In genomic region chr17:35048932-35049440, GRCm38 (mm10) we compare ENCODE assay signal across 10 mouse cellular contexts. TPM values are rescaled to one million over a fixed set of nuclear protein-coding genes. Genes with fewer than 3 reads are reported as not detected.
DNase-seq lines count a peak whose midpoint lies in the region; ATAC-seq and TF ChIP-seq lines count a peak whose summit lies in the region.
"Had no signal": no experiment of that assay in that cellular context is flagged by ENCODE, and none has a peak within 500 bp of the region (broad histone marks: within the 10 kb centered on the region; RNA-seq: fewer than 3 reads in every experiment).

No protein-coding gene starts in this region.

- WGBS in lung, postnatal 0 days, result 73% methylated on average over 5 of the region's 5 CpGs
- WGBS in embryonic facial prominence, embryonic 14.5 days, result 70% methylated on average over 5 of the region's 5 CpGs
- WGBS in hindbrain, postnatal 0 days, result 72% methylated on average over 5 of the region's 5 CpGs

- TF ChIP-seq EP300 in lung, postnatal 0 days (IDR thresholded peaks at IDR 0.05), result no peak

- no peak for ATAC-seq in lung, postnatal 0 days
- ATAC-seq in embryonic facial prominence, embryonic 14.5 days (ENCODE audit: low read depth), result no peak
- ATAC-seq in hindbrain, postnatal 0 days, result no peak
- no peak for ATAC-seq in monocyte, adult 5-6 weeks (replicated peaks; ENCODE audit: insufficient number of reproducible peaks, low FRiP score, low TSS enrichment, poor library complexity, severe bottlenecking)

- H3K9ac ChIP-seq in lung, postnatal 0 days (replicated peaks; ENCODE audit: low read depth), result no peak overlapping the region
- H3K9ac ChIP-seq in embryonic facial prominence, embryonic 14.5 days (ENCODE audit: low read depth, low read length), result peak overlapping the region; percentile 84; the same call in 1 of the 2 replicates
- H3K9ac ChIP-seq in hindbrain, postnatal 0 days (replicated peaks; ENCODE audit: low read length), result no peak overlapping the region

- peak overlapping the region; percentile 96; the same call in 1 of the 2 replicates for H3K27ac ChIP-seq in lung, postnatal 0 days (ENCODE audit: low read length)
- H3K27ac ChIP-seq in embryonic facial prominence, embryonic 14.5 days (replicated peaks; ENCODE audit: low read depth, low read length), result peak overlapping the region; percentile 96
- peak overlapping the region; percentile 86; the same call in 1 of the 2 replicates for H3K27ac ChIP-seq in hindbrain, postnatal 0 days

- no peak for DNase-seq in lung, postnatal 0 days (ENCODE audit: low spot score)
- no peak for DNase-seq in lung, postnatal 10 days
- DNase-seq in embryonic facial prominence, embryonic 14.5 days (ENCODE audit: low spot score), result no peak
- no peak for DNase-seq in hindbrain, postnatal 0 days (ENCODE audit: low spot score)
- peak; percentile 31 for DNase-seq in naive thymus-derived CD4-positive, alpha-beta T cell, adult 2 months (ENCODE audit: low read depth)
- no peak for DNase-seq in cerebellum, adult 9-10 months
- no peak for DNase-seq in layer of hippocampus, adult 9-10 months (ENCODE audit: low spot score)
- DNase-seq: right cerebral cortex, postnatal 4 days had no signal

- H3K27me3 ChIP-seq in lung, postnatal 0 days (replicated peaks; ENCODE audit: insufficient read depth, low read length), result no peaks in the 10 kb centered on the region
- no peaks in the 10 kb centered on the region for H3K27me3 ChIP-seq in embryonic facial prominence, embryonic 14.5 days (replicated peaks; ENCODE audit: control insufficient read depth, insufficient read depth, low read length)
- no peaks in the 10 kb centered on the region for H3K27me3 ChIP-seq in hindbrain, postnatal 0 days (ENCODE audit: insufficient read depth, low read length)

- H3K4me3 ChIP-seq in lung, postnatal 0 days (ENCODE audit: low read depth, low read length), result no peak overlapping the region
- peak overlapping the region; percentile 61; the same call in 1 of the 2 replicates for H3K4me3 ChIP-seq in embryonic facial prominence, embryonic 14.5 days (ENCODE audit: low read depth, low read length)
- H3K4me3 ChIP-seq in hindbrain, postnatal 0 days (ENCODE audit: low read length), result no peak overlapping the region

- H3K4me1 ChIP-seq in lung, postnatal 0 days (ENCODE audit: insufficient read depth, low read depth, low read length), result peaks cover 20% of the 10 kb centered on the region; the same call in 1 of the 2 replicates
- H3K4me1 ChIP-seq in embryonic facial prominence, embryonic 14.5 days (ENCODE audit: control insufficient read depth, insufficient read depth, low read length), result peaks cover 50% of the 10 kb centered on the region
- H3K4me1 ChIP-seq in hindbrain, postnatal 0 days (ENCODE audit: insufficient read depth, low read length), result 0 out of 2 replicates have a peak, but pooled peaks cover 4% of the 10 kb centered on the region

- peaks cover 14% of the 10 kb centered on the region; the same call in 1 of the 2 replicates for H3K36me3 ChIP-seq in lung, postnatal 0 days (ENCODE audit: insufficient read depth, low read length)
- peaks cover 20% of the 10 kb centered on the region for H3K36me3 ChIP-seq in embryonic facial prominence, embryonic 14.5 days (ENCODE audit: control insufficient read depth, insufficient read depth, low read length)
- no peaks in the 10 kb centered on the region for H3K36me3 ChIP-seq in hindbrain, postnatal 0 days (ENCODE audit: insufficient read depth, low read length)

- TF ChIP-seq CTCF in lung, postnatal 0 days (IDR thresholded peaks at IDR 0.05), result no peak
- no peak for TF ChIP-seq CTCF in hindbrain, postnatal 0 days (IDR thresholded peaks at IDR 0.05; ENCODE audit: low read depth)

- H3K9me3 ChIP-seq in lung, postnatal 0 days (ENCODE audit: low read length), result no peaks in the 10 kb centered on the region
- no peaks in the 10 kb centered on the region for H3K9me3 ChIP-seq in embryonic facial prominence, embryonic 14.5 days (ENCODE audit: control insufficient read depth, low read length)
- no peaks in the 10 kb centered on the region for H3K9me3 ChIP-seq in hindbrain, postnatal 0 days (ENCODE audit: low read length)

- H3K4me2 ChIP-seq in lung, postnatal 0 days (replicated peaks; ENCODE audit: low read depth, low read length), result peak overlapping the region; percentile 83
- peak overlapping the region; percentile 83 for H3K4me2 ChIP-seq in embryonic facial prominence, embryonic 14.5 days (ENCODE audit: low read depth, low read length)
- peak overlapping the region; percentile 67; the same call in 1 of the 2 replicates for H3K4me2 ChIP-seq in hindbrain, postnatal 0 days (ENCODE audit: low read depth, low read length)

RNA-seq across cellular contexts. Expression of gene Clic1, which starts 0.8 kb away (rescaled TPM):
- polyA plus RNA-seq in lung, postnatal 0 days (2015; fragmentation: Nextera tagmentation; extraction: Ambion mirVana), result 343 and 355 TPM in 2 replicates
- polyA plus RNA-seq in embryonic facial prominence, embryonic 14.5 days (2014; fragmentation: Nextera tagmentation; extraction: Ambion mirVana), result 90.9 and 96.9 TPM in 2 replicates
- total RNA-seq in hindbrain, postnatal 0 days (2014; rRNA removed), result 56.9 and 59.5 TPM in 2 replicates
- 81.9 and 88.5 TPM in 2 replicates for polyA plus RNA-seq in hindbrain, postnatal 0 days (2015; fragmentation: Nextera tagmentation; extraction: Ambion mirVana)
- 356 to 514 TPM (median 477 TPM) in 3 replicates for total RNA-seq in monocyte, adult 5-6 weeks (2017)

RNA-seq across cellular contexts. Expression of gene Msh5, which starts 2.4 kb away (rescaled TPM):
- 1.8 and 2.4 TPM in 2 replicates for polyA plus RNA-seq in lung, postnatal 0 days (2015; fragmentation: Nextera tagmentation; extraction: Ambion mirVana)
- polyA plus RNA-seq in embryonic facial prominence, embryonic 14.5 days (2014; fragmentation: Nextera tagmentation; extraction: Ambion mirVana), result 2.5 and 3.4 TPM in 2 replicates
- total RNA-seq in hindbrain, postnatal 0 days (2014; rRNA removed), result 1.1 and 6.4 TPM in 2 replicates
- polyA plus RNA-seq in hindbrain, postnatal 0 days (2015; fragmentation: Nextera tagmentation; extraction: Ambion mirVana), result 2.2 and 3.1 TPM in 2 replicates
- 0.76 to 1.6 TPM in 2 of 3 replicates, not detected in the other for total RNA-seq in monocyte, adult 5-6 weeks (2017)

RNA-seq across cellular contexts. Expression of gene Ddah2, which starts 9.8 kb away (rescaled TPM):
- polyA plus RNA-seq in lung, postnatal 0 days (2015; fragmentation: Nextera tagmentation; extraction: Ambion mirVana), result 238 and 247 TPM in 2 replicates
- polyA plus RNA-seq in embryonic facial prominence, embryonic 14.5 days (2014; fragmentation: Nextera tagmentation; extraction: Ambion mirVana), result 291 and 341 TPM in 2 replicates
- total RNA-seq in hindbrain, postnatal 0 days (2014; rRNA removed), result 216 and 228 TPM in 2 replicates
- 322 and 331 TPM in 2 replicates for polyA plus RNA-seq in hindbrain, postnatal 0 days (2015; fragmentation: Nextera tagmentation; extraction: Ambion mirVana)
- 1.1 TPM in 1 of 3 replicates, not detected in the others for total RNA-seq in monocyte, adult 5-6 weeks (2017)

RNA-seq across cellular contexts. Expression of gene Ly6g6c, which starts 16.2 kb away (rescaled TPM):
- 3.5 and 4.9 TPM in 2 replicates for polyA plus RNA-seq in lung, postnatal 0 days (2015; fragmentation: Nextera tagmentation; extraction: Ambion mirVana)
- 9.5 and 21.2 TPM in 2 replicates for polyA plus RNA-seq in embryonic facial prominence, embryonic 14.5 days (2014; fragmentation: Nextera tagmentation; extraction: Ambion mirVana)
- total RNA-seq in hindbrain, postnatal 0 days (2014; rRNA removed), result not detected in 2 replicates
- not detected in 2 replicates for polyA plus RNA-seq in hindbrain, postnatal 0 days (2015; fragmentation: Nextera tagmentation; extraction: Ambion mirVana)
- not detected in 3 replicates for total RNA-seq in monocyte, adult 5-6 weeks (2017)
- total RNA-seq: layer of hippocampus, adult 8-10 months had no signal

RNA-seq across cellular contexts. Expression of gene Mpig6b, which starts 17.0 kb away (rescaled TPM):
- 2.1 and 2.3 TPM in 2 replicates for polyA plus RNA-seq in lung, postnatal 0 days (2015; fragmentation: Nextera tagmentation; extraction: Ambion mirVana)
- 0.55 and 0.96 TPM in 2 replicates for polyA plus RNA-seq in embryonic facial prominence, embryonic 14.5 days (2014; fragmentation: Nextera tagmentation; extraction: Ambion mirVana)
- total RNA-seq in hindbrain, postnatal 0 days (2014; rRNA removed), result not detected in 2 replicates
- polyA plus RNA-seq in hindbrain, postnatal 0 days (2015; fragmentation: Nextera tagmentation; extraction: Ambion mirVana), result 0.18 TPM in 2 replicates
- total RNA-seq in monocyte, adult 5-6 weeks (2017), result 0.57 to 3.1 TPM (median 0.75 TPM) in 3 replicates
